Mouse (Mus musculus): ENCODE data around the gene Aoc1. TPM values are rescaled to one million over a fixed set of nuclear protein-coding genes. Genes with fewer than 3 reads are reported as not detected.
"Not testable (repeated sequence)": the region's sequence is repeated elsewhere in the genome, so short reads cannot be mapped to it uniquely, and the experiment has no call there.

The Aoc1 gene
- total and polyA plus RNA-seq, 3 experiments: 1.1 TPM; not detected in 2

GRCm38 (mm10) chr6:48894938-48895818 is 22.5 kb downstream of the Aoc1 start:
- Histone ChIP-seq H3K79me2 (replicated peaks; ENCODE audit: control insufficient read depth, insufficient read depth, low read length) (no peaks in the 10 kb centered on the region), H3K9ac (ENCODE audit: low read depth, low read length) (no peak overlapping the region), H3K4me1 (ENCODE audit: control insufficient read depth, insufficient read depth, low read length) (no peaks in the 10 kb centered on the region), H3K27ac (no peak overlapping the region), H3K4me3 (no peak overlapping the region), H3K27me3 (ENCODE audit: control insufficient read depth, insufficient read depth, low read length) (no peaks in the 10 kb centered on the region), H3K36me3 (ENCODE audit: control insufficient read depth, insufficient read depth, low read length) (no peaks in the 10 kb centered on the region)
- no peak for TF ChIP-seq POLR2A (IDR thresholded peaks at IDR 0.05; ENCODE audit: insufficient read depth, low read depth, low read length)
- TF ChIP-seq EP300 (IDR thresholded peaks at IDR 0.05; ENCODE audit: insufficient read depth, low read depth, low read length): no peak
- TF ChIP-seq CTCF (IDR thresholded peaks at IDR 0.05): no peak
- intact Hi-C loops (cut with DNase I): no loop called here
- WGBS: 60% methylated on average over 8 of the region's 8 CpGs
- DNase-seq: no peak

- intact Hi-C loops (cut with DNase I): no loop called here
- TF ChIP-seq CTCF (IDR thresholded peaks at IDR 0.05) (no peak), EP300 (IDR thresholded peaks at IDR 0.05; ENCODE audit: insufficient read depth, low read depth, low read length) (no peak), POLR2A (IDR thresholded peaks at IDR 0.05; ENCODE audit: insufficient read depth, low read depth, low read length) (no peak)
- WGBS: 85% methylated on average over 5 of the region's 5 CpGs
- Histone ChIP-seq H3K27me3 (ENCODE audit: control insufficient read depth, insufficient read depth, low read length) (no peaks in the 10 kb centered on the region), H3K79me2 (replicated peaks; ENCODE audit: control insufficient read depth, insufficient read depth, low read length) (no peaks in the 10 kb centered on the region), H3K36me3 (ENCODE audit: control insufficient read depth, insufficient read depth, low read length) (no peaks in the 10 kb centered on the region), H3K27ac (no peak overlapping the region), H3K9ac (ENCODE audit: low read depth, low read length) (no peak overlapping the region), H3K4me3 (no peak overlapping the region), H3K4me1 (ENCODE audit: control insufficient read depth, insufficient read depth, low read length) (no peaks in the 10 kb centered on the region)
- DNase-seq: no peak
Measured at GRCm38 (mm10) chr6:48895941-48896340, 23.2 kb downstream of the Aoc1 start.

- H3K79me2 ChIP-seq (replicated peaks; ENCODE audit: control insufficient read depth, insufficient read depth, low read length): no peaks in the 10 kb centered on the region
- no peak for DNase-seq
- no peak overlapping the region for H3K9ac ChIP-seq (ENCODE audit: low read depth, low read length)
- H3K4me3 ChIP-seq: no peak overlapping the region
- no peak overlapping the region for H3K27ac ChIP-seq
- no peaks in the 10 kb centered on the region for H3K36me3 ChIP-seq (ENCODE audit: control insufficient read depth, insufficient read depth, low read length)
- 74% methylated on average over 5 of the region's 5 CpGs for WGBS
- TF ChIP-seq EP300 (IDR thresholded peaks at IDR 0.05; ENCODE audit: insufficient read depth, low read depth, low read length) (no peak), CTCF (IDR thresholded peaks at IDR 0.05) (no peak), POLR2A (IDR thresholded peaks at IDR 0.05; ENCODE audit: insufficient read depth, low read depth, low read length) (no peak)
- H3K27me3 ChIP-seq (ENCODE audit: control insufficient read depth, insufficient read depth, low read length): no peaks in the 10 kb centered on the region
- intact Hi-C loops (cut with DNase I): no loop called here
- H3K4me1 ChIP-seq (ENCODE audit: control insufficient read depth, insufficient read depth, low read length): no peaks in the 10 kb centered on the region
Measured at GRCm38 (mm10) chr6:48896956-48897355, 24.3 kb downstream of the Aoc1 start.

- H3K4me3 ChIP-seq; intact Hi-C loops (cut with DNase I); H3K27ac ChIP-seq; H3K9ac ChIP-seq (ENCODE audit: low read depth, low read length); H3K4me1 ChIP-seq (ENCODE audit: control insufficient read depth, insufficient read depth, low read length); DNase-seq; H3K79me2 ChIP-seq (replicated peaks; ENCODE audit: control insufficient read depth, insufficient read depth, low read length); H3K27me3 ChIP-seq (ENCODE audit: control insufficient read depth, insufficient read depth, low read length); H3K36me3 ChIP-seq (ENCODE audit: control insufficient read depth, insufficient read depth, low read length): not testable (repeated sequence)
- WGBS: 86% methylated on average over 11 of the region's 11 CpGs
Measured at GRCm38 (mm10) chr6:48901316-48901715, 28.6 kb downstream of the Aoc1 start.

GRCm38 (mm10) chr6:48902511-48903406 is 30.1 kb downstream of the Aoc1 start:
- no peak overlapping the region for H3K9ac ChIP-seq (ENCODE audit: low read depth, low read length)
- TF ChIP-seq CTCF (IDR thresholded peaks at IDR 0.05): no peak
- TF ChIP-seq EP300 (IDR thresholded peaks at IDR 0.05; ENCODE audit: insufficient read depth, low read depth, low read length): no peak
- TF ChIP-seq POLR2A (IDR thresholded peaks at IDR 0.05; ENCODE audit: insufficient read depth, low read depth, low read length): no peak
- intact Hi-C loops (cut with DNase I): no loop called here
- DNase-seq: no peak
- no peaks in the 10 kb centered on the region for H3K36me3 ChIP-seq (ENCODE audit: control insufficient read depth, insufficient read depth, low read length)
- no peaks in the 10 kb centered on the region for H3K79me2 ChIP-seq (replicated peaks; ENCODE audit: control insufficient read depth, insufficient read depth, low read length)
- H3K4me3 ChIP-seq: no peak overlapping the region
- no peaks in the 10 kb centered on the region for H3K4me1 ChIP-seq (ENCODE audit: control insufficient read depth, insufficient read depth, low read length)
- H3K27me3 ChIP-seq (ENCODE audit: control insufficient read depth, insufficient read depth, low read length): no peaks in the 10 kb centered on the region
- no peak overlapping the region for H3K27ac ChIP-seq
- WGBS: 87% methylated on average over 17 of the region's 17 CpGs

GRCm38 (mm10) chr6:48903437-48903836 is 30.7 kb downstream of the Aoc1 start:
- Histone ChIP-seq H3K4me1 (ENCODE audit: control insufficient read depth, insufficient read depth, low read length) (no peaks in the 10 kb centered on the region), H3K4me3 (no peak overlapping the region), H3K36me3 (ENCODE audit: control insufficient read depth, insufficient read depth, low read length) (no peaks in the 10 kb centered on the region), H3K27ac (no peak overlapping the region), H3K79me2 (replicated peaks; ENCODE audit: control insufficient read depth, insufficient read depth, low read length) (no peaks in the 10 kb centered on the region), H3K27me3 (ENCODE audit: control insufficient read depth, insufficient read depth, low read length) (no peaks in the 10 kb centered on the region), H3K9ac (ENCODE audit: low read depth, low read length) (no peak overlapping the region)
- DNase-seq: no peak
- 83% methylated on average over 4 of the region's 4 CpGs for WGBS
- intact Hi-C loops (cut with DNase I): no loop called here
- TF ChIP-seq CTCF (IDR thresholded peaks at IDR 0.05) (no peak), EP300 (IDR thresholded peaks at IDR 0.05; ENCODE audit: insufficient read depth, low read depth, low read length) (no peak), POLR2A (IDR thresholded peaks at IDR 0.05; ENCODE audit: insufficient read depth, low read depth, low read length) (no peak)

All from heart, adult 2 months (tissue).